Mouse (Mus musculus): ENCODE data around the gene Eef2kmt. TPM values are rescaled to one million over a fixed set of nuclear protein-coding genes. Genes with fewer than 3 reads are reported as not detected.

Gene Eef2kmt
- polyA plus RNA-seq, 1 experiment from 2014 or later: 31.2 TPM

Small RNA genes within 50 kb of the gene (microRNA-seq; reads per million reads assigned to microRNA genes)
- gene Gm23689 (not detected), gene Gm26095 (not detected), gene Mir6364 (not detected)

Other genes starting within 250 kb of the Eef2kmt start
- 3.3 and 4.2 TPM in 2 replicates for gene Smim22, start 248.7 kb downstream of the Eef2kmt start, polyA plus RNA-seq (2014; fragmentation: Nextera tagmentation; extraction: Ambion mirVana)
- gene Rogdi, start 242.4 kb downstream of the Eef2kmt start, polyA plus RNA-seq (2014; fragmentation: Nextera tagmentation; extraction: Ambion mirVana): 58.9 and 59.6 TPM in 2 replicates
- gene Glyr1, start 206.1 kb downstream of the Eef2kmt start, polyA plus RNA-seq (2014; fragmentation: Nextera tagmentation; extraction: Ambion mirVana): 59.7 and 68.3 TPM in 2 replicates
- gene Ubn1, start 205.9 kb downstream of the Eef2kmt start, polyA plus RNA-seq (2014; fragmentation: Nextera tagmentation; extraction: Ambion mirVana): 17.1 and 17.4 TPM in 2 replicates
- 1.3 and 1.6 TPM in 2 replicates for gene Ppl, start 123.6 kb downstream of the Eef2kmt start, polyA plus RNA-seq (2014; fragmentation: Nextera tagmentation; extraction: Ambion mirVana)
- gene Sec14l5, start 108.9 kb downstream of the Eef2kmt start, polyA plus RNA-seq (2014; fragmentation: Nextera tagmentation; extraction: Ambion mirVana): 0.03 TPM in 1 of 2 replicates, not detected in the other
- 13.1 and 13.7 TPM in 2 replicates for gene Nagpa, start 52.0 kb downstream of the Eef2kmt start, polyA plus RNA-seq (2014; fragmentation: Nextera tagmentation; extraction: Ambion mirVana)
- 5.1 and 6.3 TPM in 2 replicates for gene AU021092, start 33.7 kb downstream of the Eef2kmt start, polyA plus RNA-seq (2014; fragmentation: Nextera tagmentation; extraction: Ambion mirVana)
- 27.9 and 29.5 TPM in 2 replicates for gene Alg1, start 22.4 kb downstream of the Eef2kmt start, polyA plus RNA-seq (2014; fragmentation: Nextera tagmentation; extraction: Ambion mirVana)

Measured in heart, embryonic 14.5 days (tissue).